Mouse (Mus musculus) embryonic fibroblast, embryonic 13.5 days (primary cell): Measurements from ENCODE around the gene Ankrd11. TPM values are rescaled to one million over a fixed set of nuclear protein-coding genes. Genes with fewer than 3 reads are reported as not detected.

Source experiments
- H3K27ac ChIP-seq: 2 replicates; pipeline ENCODE4 v1.5.1; 2012; ENCODE audit warnings: low read length, control low read depth, inconsistent platforms; ENCODE audit not compliant: insufficient read depth
- H3K4me1 ChIP-seq: 2 replicates; pipeline ENCODE4 v1.6.1; 2011; ENCODE audit warnings: low read length; ENCODE audit not compliant: control insufficient read depth, insufficient read depth
- H3K4me3 ChIP-seq: 2 replicates; pipeline ENCODE4 v1.5.1; 2011; ENCODE audit warnings: mild to moderate bottlenecking, control low read depth, low read length; ENCODE audit not compliant: insufficient read depth
- CTCF ChIP-seq: IDR thresholded peaks from 2 replicates; pipeline ENCODE4 v1.5.1; 2011; ENCODE audit warnings: mild to moderate bottlenecking, control low read depth, low read length, moderate library complexity, borderline replicate concordance; ENCODE audit not compliant: insufficient read depth
- POLR2A ChIP-seq: IDR thresholded peaks from 2 replicates; pipeline ENCODE4 v1.6.1; 2011; ENCODE audit warnings: low read depth, mild to moderate bottlenecking, control low read depth, low read length, moderate library complexity
- polyA plus RNA-seq: library from polyadenylated mRNA; stranded (reverse); fragments of >200 nt; gene quantifications from 2 replicates; pipeline ENCODE4 v1.2.4, GENCODE M21; 2011; ENCODE audit warnings: low read depth; ENCODE audit not compliant: missing spikeins, insufficient read length

Gene Ankrd11
- polyA plus RNA-seq, 1 experiment = 83.5 TPM

- Histone ChIP-seq H3K4me3 (no peak overlapping the region), H3K4me1 (peaks cover 21% of the 10 kb centered on the region), H3K27ac (peak overlapping the region; percentile 32; the same call in 1 of the 2 replicates)
- TF ChIP-seq CTCF (no peak), POLR2A (no peak)
Observed at GRCm38 (mm10) chr8:122993031-122993430, 49.0 kb downstream of the Ankrd11 start.

GRCm38 (mm10) chr8:122992296-122992695 is 49.8 kb downstream of the Ankrd11 start:
- TF ChIP-seq POLR2A (no peak), CTCF (no peak)
- Histone ChIP-seq H3K4me3 (no peak overlapping the region), H3K27ac (no peak overlapping the region), H3K4me1 (peaks cover 19% of the 10 kb centered on the region; the same call in 1 of the 2 replicates)

DNA sequence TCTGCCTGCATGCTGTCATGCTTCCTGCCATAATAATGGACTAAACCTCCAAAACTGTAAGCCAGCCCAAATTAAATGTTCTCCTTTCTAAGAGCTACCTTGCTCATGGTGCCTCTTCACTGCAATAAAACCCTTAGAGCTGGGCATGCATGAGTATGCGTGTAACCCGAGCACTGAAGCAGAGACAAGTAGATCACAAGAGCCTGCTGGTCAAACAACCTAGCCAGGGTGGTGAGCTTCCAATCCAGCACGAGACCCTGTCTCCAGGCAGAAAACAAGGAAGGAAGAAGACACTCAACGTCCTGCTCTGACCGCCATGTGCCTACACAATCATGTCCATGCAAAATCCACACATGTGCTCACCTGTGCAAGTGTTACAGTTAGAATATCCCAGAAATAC is 50.7 kb downstream of the Ankrd11 start:
- Histone ChIP-seq H3K27ac (no peak overlapping the region), H3K4me3 (no peak overlapping the region), H3K4me1 (peaks cover 19% of the 10 kb centered on the region; the same call in 1 of the 2 replicates)
- TF ChIP-seq POLR2A = no peak
- TF ChIP-seq CTCF = no peak

DNA sequence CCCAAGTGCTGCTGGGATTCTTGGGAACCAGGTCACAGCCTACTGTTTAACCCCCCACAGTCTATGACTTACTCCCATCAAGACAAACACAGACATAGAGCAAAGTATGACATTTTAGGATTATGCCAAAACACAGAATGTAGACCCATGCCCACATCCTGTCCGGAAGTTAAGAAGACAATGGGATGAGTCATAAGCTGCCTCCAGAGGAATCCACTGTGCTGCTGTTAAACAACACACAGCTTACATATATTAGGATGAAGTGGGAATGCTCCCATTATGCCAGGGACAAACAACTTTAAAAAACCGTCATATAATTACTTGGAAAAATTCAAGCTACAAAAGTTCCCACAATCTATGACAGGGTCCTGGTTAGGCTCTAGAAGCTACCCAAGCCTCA is 52.1 kb downstream of the Ankrd11 start:
- Histone ChIP-seq H3K27ac (peak overlapping the region; percentile 55), H3K4me3 (no peak overlapping the region), H3K4me1 (peaks cover 19% of the 10 kb centered on the region)
- no peak for TF ChIP-seq POLR2A
- no peak for TF ChIP-seq CTCF

- TF ChIP-seq POLR2A (no peak), CTCF (no peak)
- Histone ChIP-seq H3K4me3 (no peak overlapping the region), H3K4me1 (peaks cover 14% of the 10 kb centered on the region), H3K27ac (no peak overlapping the region)
Observed at GRCm38 (mm10) chr8:122988955-122989354, 53.1 kb downstream of the Ankrd11 start.

DNA sequence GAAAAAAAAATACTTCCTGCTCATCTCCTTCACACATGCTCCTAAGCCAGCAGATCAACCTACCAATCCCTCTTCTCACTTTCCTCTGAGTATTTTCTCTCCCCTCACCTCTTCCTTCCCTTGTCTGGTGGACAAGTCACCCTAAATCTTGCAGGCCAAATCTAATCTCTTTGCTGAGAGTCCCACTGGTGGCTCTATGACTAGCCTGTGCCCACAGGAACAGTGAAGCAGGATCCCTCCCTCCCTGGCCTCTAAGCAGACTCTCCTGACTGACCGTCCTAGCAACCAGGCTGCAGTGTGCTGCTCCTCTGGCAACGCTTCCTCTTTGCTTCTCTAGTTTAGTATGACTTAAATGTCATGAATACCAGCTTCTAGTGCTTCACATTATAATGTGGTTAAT is 54.8 kb downstream of the Ankrd11 start:
- TF ChIP-seq CTCF (no peak), POLR2A (no peak)
- H3K4me1 ChIP-seq = peaks cover 8% of the 10 kb centered on the region
- H3K27ac ChIP-seq = no peak overlapping the region
- H3K4me3 ChIP-seq = no peak overlapping the region

GRCm38 (mm10) chr8:122986501-122987184 is 55.4 kb downstream of the Ankrd11 start:
- Histone ChIP-seq H3K4me1 (peaks cover 8% of the 10 kb centered on the region), H3K27ac (no peak overlapping the region), H3K4me3 (no peak overlapping the region)
- TF ChIP-seq POLR2A (no peak), CTCF (no peak)

- no peak for TF ChIP-seq POLR2A
- no peak for TF ChIP-seq CTCF
- Histone ChIP-seq H3K4me1 (peaks cover 15% of the 10 kb centered on the region), H3K27ac (no peak overlapping the region), H3K4me3 (no peak overlapping the region)
Observed at GRCm38 (mm10) chr8:122984175-122984574, 57.9 kb downstream of the Ankrd11 start.

- Histone ChIP-seq H3K27ac (no peak overlapping the region), H3K4me1 (peaks cover 18% of the 10 kb centered on the region), H3K4me3 (no peak overlapping the region)
- TF ChIP-seq CTCF (no peak), POLR2A (no peak)
Observed at GRCm38 (mm10) chr8:122983178-122983942, 58.7 kb downstream of the Ankrd11 start.

- TF ChIP-seq CTCF = no peak
- no peak for TF ChIP-seq POLR2A
Observed at GRCm38 (mm10) chr8:122981646-122982045, 60.4 kb downstream of the Ankrd11 start.

More at GRCm38 (mm10) chr8:122981646-122982045, 60.4 kb downstream of the Ankrd11 start:
- no peak overlapping the region for H3K4me3 ChIP-seq
- peaks cover 15% of the 10 kb centered on the region for H3K4me1 ChIP-seq
- no peak overlapping the region for H3K27ac ChIP-seq
